Mouse (Mus musculus) olfactory bulb, adult 2 months (tissue): ENCODE data around the gene AC170998.1.

ENCODE experiments used
- CTCF ChIP-seq: fragments of 200-500 bp; IDR thresholded peaks from 2 replicates; pipeline ENCODE4 v1.5.1; 2012; ENCODE audit warnings: low read depth, mild to moderate bottlenecking, low read length, moderate library complexity; ENCODE audit not compliant: insufficient read depth
- POLR2A ChIP-seq: fragments of 200-500 bp; IDR thresholded peaks from 2 replicates; pipeline ENCODE4 v1.6.1; 2012; ENCODE audit warnings: mild to moderate bottlenecking, low read depth, low read length, moderate library complexity; ENCODE audit not compliant: insufficient read depth

GRCm38 (mm10) chr17:28739244-28739643 is 13.4 kb downstream of the AC170998.1 start:
- TF ChIP-seq POLR2A (no peak), CTCF (no peak)
